ENCODE assay signal across 8 mouse cellular contexts in the genomic region with DNA sequence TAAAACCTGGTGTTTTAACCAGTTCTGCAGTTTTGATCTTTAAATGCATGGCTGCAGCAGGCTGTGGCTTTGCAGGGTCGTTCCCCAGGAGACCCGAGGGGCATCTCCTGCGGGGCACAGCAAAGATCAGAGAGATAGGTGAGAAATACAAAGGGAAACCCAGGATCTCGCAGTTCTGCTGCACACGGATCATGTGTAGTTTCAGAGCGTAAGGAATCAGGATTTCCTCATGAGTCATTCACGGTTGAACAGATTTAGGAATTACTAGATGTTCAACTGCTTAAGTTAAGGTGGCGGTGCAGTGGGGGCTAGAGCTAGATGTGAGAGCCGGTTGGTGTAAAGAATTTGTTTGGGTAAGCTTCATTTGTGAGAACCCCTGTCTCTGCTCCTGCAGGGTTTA. TPM values are rescaled to one million over a fixed set of nuclear protein-coding genes. Genes with fewer than 3 reads are reported as not detected.
A peak's percentile ranks its signal among the peaks of the same experiment; 100 is the strongest.
DNase-seq lines count a peak whose midpoint lies in the region; ATAC-seq and TF ChIP-seq lines count a peak whose summit lies in the region.

No protein-coding gene starts in this region.

- peak overlapping the region; percentile 76 for H3K4me2 ChIP-seq in embryonic facial prominence, embryonic 11.5 days (ENCODE audit: low read depth, low read length)
- peak overlapping the region; percentile 82 for H3K4me2 ChIP-seq in liver, embryonic 12.5 days

- no peak for ATAC-seq in embryonic facial prominence, embryonic 11.5 days (replicated peaks; ENCODE audit: insufficient number of reproducible peaks, low FRiP score, low TSS enrichment, low read depth)
- ATAC-seq in liver, embryonic 12.5 days = no peak
- no peak for ATAC-seq in inflammation-experienced regulatory T-cells, adult 6 months

- peaks cover 12% of the 10 kb centered on the region for H3K4me1 ChIP-seq in E14TG2a.4 (replicated peaks; ENCODE audit: low read depth, low read length)
- H3K4me1 ChIP-seq in embryonic facial prominence, embryonic 11.5 days (ENCODE audit: control insufficient read depth, insufficient read depth, low read length) = no peaks in the 10 kb centered on the region; the same call in 1 of the 2 replicates
- H3K4me1 ChIP-seq in hindbrain, embryonic 10.5 days (replicated peaks) = peaks cover 39% of the 10 kb centered on the region
- peaks cover 20% of the 10 kb centered on the region for H3K4me1 ChIP-seq in liver, embryonic 12.5 days

- peak; percentile 34 for DNase-seq in kidney, adult 18-20 months
- no peak for DNase-seq in kidney, postnatal 25 days
- peak; percentile 39 for DNase-seq in embryonic facial prominence, embryonic 11.5 days (ENCODE audit: low spot score)
- no peak for DNase-seq in hindbrain, embryonic 10.5 days (ENCODE audit: low spot score)
- DNase-seq in right cerebral cortex, postnatal 4 days = peak; percentile 7

- no peak for TF ChIP-seq CTCF in E14TG2a.4 (conservative IDR thresholded peaks at IDR 0.05; ENCODE audit: low read length)

- 2% methylated on average over 9 of the region's 9 CpGs for WGBS in embryonic facial prominence, embryonic 11.5 days
- WGBS in hindbrain, embryonic 10.5 days = 4% methylated on average over 9 of the region's 9 CpGs
- 12% methylated on average over 9 of the region's 9 CpGs for WGBS in liver, embryonic 12.5 days (ENCODE audit: insufficient replicate concordance)

- H3K4me3 ChIP-seq in E14TG2a.4 (replicated peaks; ENCODE audit: low read length) = peak overlapping the region; percentile 75
- peak overlapping the region; percentile 62 for H3K4me3 ChIP-seq in embryonic facial prominence, embryonic 11.5 days (ENCODE audit: low read depth, low read length)
- H3K4me3 ChIP-seq in hindbrain, embryonic 10.5 days = peak overlapping the region; percentile 57
- H3K4me3 ChIP-seq in liver, embryonic 12.5 days = peak overlapping the region; percentile 61

- H3K27me3 ChIP-seq in E14TG2a.4 (ENCODE audit: insufficient read depth, low read length) = peaks cover 45% of the 10 kb centered on the region
- no peaks in the 10 kb centered on the region for H3K27me3 ChIP-seq in embryonic facial prominence, embryonic 11.5 days (ENCODE audit: control insufficient read depth, insufficient read depth, low read length)
- H3K27me3 ChIP-seq in hindbrain, embryonic 10.5 days (ENCODE audit: insufficient read depth, poor library complexity, severe bottlenecking) = no peaks in the 10 kb centered on the region
- H3K27me3 ChIP-seq in liver, embryonic 12.5 days (replicated peaks) = peaks cover 8% of the 10 kb centered on the region; the same call in 1 of the 2 replicates

- H3K36me3 ChIP-seq in E14TG2a.4 (ENCODE audit: insufficient read depth, low read length) = no peaks in the 10 kb centered on the region
- no peaks in the 10 kb centered on the region for H3K36me3 ChIP-seq in embryonic facial prominence, embryonic 11.5 days (replicated peaks; ENCODE audit: control insufficient read depth, insufficient read depth, low read depth, low read length)
- peaks cover 22% of the 10 kb centered on the region for H3K36me3 ChIP-seq in hindbrain, embryonic 10.5 days
- H3K36me3 ChIP-seq in liver, embryonic 12.5 days = no peaks in the 10 kb centered on the region

- H3K9ac ChIP-seq in embryonic facial prominence, embryonic 11.5 days (replicated peaks; ENCODE audit: low read length) = peak overlapping the region; percentile 44
- H3K9ac ChIP-seq in liver, embryonic 12.5 days = peak overlapping the region; percentile 46

- peak overlapping the region; percentile 58; the same call in 1 of the 2 replicates for H3K27ac ChIP-seq in embryonic facial prominence, embryonic 11.5 days (replicated peaks; ENCODE audit: low read depth, low read length)
- peak overlapping the region; percentile 89 for H3K27ac ChIP-seq in hindbrain, embryonic 10.5 days
- no peak overlapping the region for H3K27ac ChIP-seq in liver, embryonic 12.5 days

- no peaks in the 10 kb centered on the region for H3K9me3 ChIP-seq in E14TG2a.4 (ENCODE audit: low read length)
- no peaks in the 10 kb centered on the region for H3K9me3 ChIP-seq in embryonic facial prominence, embryonic 11.5 days (replicated peaks; ENCODE audit: control insufficient read depth, low read length)
- no peaks in the 10 kb centered on the region for H3K9me3 ChIP-seq in hindbrain, embryonic 10.5 days
- no peaks in the 10 kb centered on the region for H3K9me3 ChIP-seq in liver, embryonic 12.5 days (replicated peaks)

RNA-seq across cellular contexts. Expression of gene Rgs2, which starts 0.8 kb away (rescaled TPM):
- polyA plus RNA-seq in embryonic facial prominence, embryonic 11.5 days (2014; fragmentation: Nextera tagmentation; extraction: Ambion mirVana) = 67.8 and 86.1 TPM in 2 replicates
- 44.8 and 50.3 TPM in 2 replicates for polyA plus RNA-seq in hindbrain, embryonic 10.5 days (2016; fragmentation: Nextera tagmentation; extraction: Ambion mirVana)
- 9.8 and 11.3 TPM in 2 replicates for polyA plus RNA-seq in liver, embryonic 12.5 days (2016; fragmentation: Nextera tagmentation; extraction: Ambion mirVana)
- polyA plus RNA-seq in inflammation-experienced regulatory T-cells, adult 6 months (2017; shearing (Covaris generic)) = 10 to 100 TPM; 22.9 to 54.9 (median 28.7) TPM

Comparison
In these comparisons a context has a peak if more than half of its experiments do, and no peak if none do; other contexts are left out.
1. DNase-seq: peak in kidney, adult 18-20 months (single experiment), embryonic facial prominence, embryonic 11.5 days (single experiment) and right cerebral cortex, postnatal 4 days (single experiment); none in kidney, postnatal 25 days (0 of 2) and hindbrain, embryonic 10.5 days (single experiment).
2. Peak in every context shown above with its lines, with median percentiles within 50 percentile points of each other: H3K4me3 ChIP-seq.